Mouse (Mus musculus) forebrain, embryonic 11.5 days (tissue): Measurements from ENCODE around the gene Ccdc9. TPM values are rescaled to one million over a fixed set of nuclear protein-coding genes. Genes with fewer than 3 reads are reported as not detected.
"Not testable (repeated sequence)": the region's sequence is repeated elsewhere in the genome, so short reads cannot be mapped to it uniquely, and the experiment has no call there.

ENCODE experiments used
- ATAC-seq: fragments of 200-750 bp; cut with Nextera tagmentation; replicated peaks from 2 replicates; pipeline ENCODE4 v1.8.0; 2017; ENCODE audit warnings: moderate TSS enrichment; ENCODE audit not compliant: low FRiP score
- DNase-seq: peaks from one replicate; pipeline ENCODE4 v3.0.0-alpha.2; 2017; ENCODE audit warnings: low spot score
- H3K27ac ChIP-seq: fragments of 300-500 bp; sonication (generic); 2 replicates; pipeline ENCODE4 v1.5.1; 2014; ENCODE audit warnings: low read depth, low read length
- H3K27me3 ChIP-seq: fragments of 300-500 bp; sonication (generic); 2 replicates; pipeline ENCODE4 v1.6.1; 2014; ENCODE audit warnings: mild to moderate bottlenecking, low read length, mixed read lengths; ENCODE audit not compliant: control insufficient read depth, insufficient read depth
- H3K36me3 ChIP-seq: fragments of 300-500 bp; sonication (generic); 2 replicates; pipeline ENCODE4 v1.6.1; 2014; ENCODE audit warnings: mild to moderate bottlenecking, low read length, moderate library complexity, mixed read lengths; ENCODE audit not compliant: control insufficient read depth, insufficient read depth
- H3K4me1 ChIP-seq: fragments of 300-500 bp; sonication (generic); replicated peaks from 2 replicates; pipeline ENCODE4 v1.6.1; 2014; ENCODE audit warnings: low read length, mixed read lengths; ENCODE audit not compliant: control insufficient read depth, insufficient read depth
- H3K4me2 ChIP-seq: fragments of 300-500 bp; sonication (generic); 2 replicates; pipeline ENCODE4 v1.6.1; 2014; ENCODE audit warnings: low read depth, mild to moderate bottlenecking, low read length, moderate library complexity, mixed read lengths; ENCODE audit not compliant: severe bottlenecking
- H3K4me3 ChIP-seq: fragments of 300-500 bp; sonication (generic); 2 replicates; pipeline ENCODE4 v1.5.1; 2014; ENCODE audit warnings: low read depth, low read length
- H3K9ac ChIP-seq: fragments of 300-500 bp; sonication (generic); 2 replicates; pipeline ENCODE4 v1.6.1; 2014; ENCODE audit warnings: low read length
- H3K9me3 ChIP-seq: fragments of 300-500 bp; sonication (generic); 2 replicates; pipeline ENCODE4 v1.6.1; 2016; ENCODE audit warnings: low read length, mixed read lengths; ENCODE audit not compliant: control insufficient read depth
- WGBS: fragments of 180-500 bp; shearing (Covaris S2); extraction: QIAGEN DNeasy Blood & Tissue Kit; methylation state at CpG from one replicate; pipeline ENCODE4 v1.1.7; 2014; 5-methylcytosine and 5-hydroxymethylcytosine counted together
- polyA plus RNA-seq: library from polyadenylated mRNA; unstranded; fragments of >200 nt; fragmentation: Nextera tagmentation; extraction: Ambion mirVana; gene quantifications from 2 replicates; pipeline ENCODE4 v1.2.1, GENCODE M21; 2014

The Ccdc9 gene
- polyA plus RNA-seq, 1 experiment from 2014 or later = 22.3 TPM

DNA sequence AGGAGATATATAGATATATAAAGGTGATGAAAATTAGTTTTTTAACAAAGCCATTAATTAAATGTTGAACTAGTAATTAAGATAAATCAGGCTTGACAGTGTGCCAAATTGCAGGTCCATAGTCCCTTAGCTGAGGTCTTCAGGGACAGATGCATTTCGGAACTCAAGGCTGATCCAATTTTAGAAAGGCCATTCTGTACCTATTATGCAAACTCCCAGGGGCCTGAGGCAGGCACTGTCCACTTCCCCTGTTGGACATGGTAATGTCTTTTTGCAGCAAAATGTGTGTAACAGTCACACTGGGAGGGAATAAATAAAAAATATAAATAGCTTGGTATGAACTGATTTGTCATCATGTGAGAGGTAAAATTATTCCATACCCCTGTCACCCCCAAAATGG is 15.5 kb downstream of the Ccdc9 start:
- no peaks in the 10 kb centered on the region for H3K9me3 ChIP-seq
- DNase-seq (no peak), ATAC-seq (no peak)
- WGBS = 93% methylated on average over 1 of the region's 1 CpGs
- no peak overlapping the region for H3K27ac ChIP-seq
- no peak overlapping the region for H3K4me3 ChIP-seq
- no peaks in the 10 kb centered on the region for H3K27me3 ChIP-seq
- no peaks in the 10 kb centered on the region; the same call in 1 of the 2 replicates for H3K36me3 ChIP-seq
- H3K4me2 ChIP-seq = no peak overlapping the region
- H3K4me1 ChIP-seq = peaks cover 10% of the 10 kb centered on the region
- H3K9ac ChIP-seq = no peak overlapping the region

DNA sequence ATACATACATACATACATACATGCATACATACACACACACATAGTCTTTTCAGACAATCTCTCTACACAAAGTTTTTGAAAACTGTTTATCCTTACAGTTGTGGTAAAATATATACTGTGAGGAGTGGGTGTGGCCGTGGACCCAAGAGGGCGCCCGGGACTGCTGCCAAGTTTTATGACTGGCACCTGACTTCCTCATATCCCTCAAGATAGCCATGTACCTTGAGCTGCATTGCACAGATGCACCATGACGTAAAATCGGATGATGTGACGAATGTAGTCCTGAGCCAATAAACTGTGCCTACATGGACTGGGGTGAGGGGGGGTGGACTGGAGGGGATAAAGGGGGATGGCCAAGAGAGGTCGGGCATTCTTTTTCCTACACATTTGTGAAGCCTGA is 20.0 kb downstream of the Ccdc9 start:
- not testable (repeated sequence) for DNase-seq, ATAC-seq, H3K4me1 ChIP-seq, H3K9ac ChIP-seq, H3K4me3 ChIP-seq, H3K27ac ChIP-seq, H3K27me3 ChIP-seq, H3K36me3 ChIP-seq, H3K9me3 ChIP-seq, H3K4me2 ChIP-seq
- 87% methylated on average over 7 of the region's 7 CpGs for WGBS

- Histone ChIP-seq H3K9ac (no peak overlapping the region), H3K27me3 (no peaks in the 10 kb centered on the region), H3K4me2 (no peak overlapping the region), H3K4me1 (no peaks in the 10 kb centered on the region), H3K9me3 (no peaks in the 10 kb centered on the region), H3K36me3 (no peaks in the 10 kb centered on the region), H3K27ac (no peak overlapping the region), H3K4me3 (no peak overlapping the region)
- no peak for DNase-seq
- WGBS = 89% methylated on average over 11 of the region's 11 CpGs
- no peak for ATAC-seq
Observed at GRCm38 (mm10) chr7:16265856-16266255, 20.7 kb downstream of the Ccdc9 start.

- DNase-seq (no peak), ATAC-seq (no peak)
- no peaks in the 10 kb centered on the region for H3K9me3 ChIP-seq
- WGBS = 88% methylated on average over 5 of the region's 5 CpGs
- no peak overlapping the region for H3K4me3 ChIP-seq
- no peak overlapping the region for H3K4me2 ChIP-seq
- H3K9ac ChIP-seq = no peak overlapping the region
- H3K27me3 ChIP-seq = no peaks in the 10 kb centered on the region
- no peak overlapping the region for H3K27ac ChIP-seq
- no peaks in the 10 kb centered on the region for H3K36me3 ChIP-seq
- H3K4me1 ChIP-seq = no peaks in the 10 kb centered on the region
Observed at GRCm38 (mm10) chr7:16263843-16264242, 22.8 kb downstream of the Ccdc9 start.

DNA sequence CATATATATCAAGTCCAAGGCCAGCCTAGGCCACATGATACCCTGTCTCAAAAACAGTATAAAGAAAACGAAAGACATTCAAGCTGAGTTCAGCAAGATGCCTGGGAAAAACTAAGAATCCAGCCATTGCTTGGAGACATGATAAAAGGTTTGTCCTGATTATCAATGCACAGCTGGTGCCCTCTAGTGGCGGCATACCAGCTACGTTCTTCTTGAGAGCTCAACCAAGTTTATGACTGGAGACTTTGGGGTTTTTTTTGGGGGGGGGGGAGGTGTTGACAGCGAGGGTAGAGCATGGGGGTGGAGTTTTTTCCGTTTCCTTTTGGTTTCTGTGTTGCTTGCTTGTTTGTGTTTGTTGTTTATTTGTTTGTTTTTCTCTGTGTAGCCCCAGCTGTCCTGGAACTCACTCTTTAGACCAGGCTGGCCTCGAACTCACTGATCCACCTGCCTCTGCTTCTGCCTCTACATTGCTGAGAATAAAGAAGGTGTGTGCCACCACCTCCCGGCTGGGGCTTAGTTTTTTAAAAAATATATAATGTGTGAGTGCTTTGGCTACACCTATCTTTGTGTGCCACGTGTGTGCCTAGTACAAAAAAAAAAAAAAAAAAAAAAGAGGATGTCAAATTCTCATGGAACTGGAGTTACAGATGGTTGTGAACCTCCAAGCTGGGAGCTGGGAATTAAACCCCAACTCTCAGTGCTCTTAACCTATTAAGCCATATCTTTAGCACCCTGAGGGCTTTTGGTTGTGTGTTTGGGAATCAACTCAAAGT is 23.4 kb downstream of the Ccdc9 start:
- DNase-seq = peak; percentile 82
- H3K36me3 ChIP-seq = no peaks in the 10 kb centered on the region
- no peaks in the 10 kb centered on the region for H3K9me3 ChIP-seq
- no peak overlapping the region for H3K4me3 ChIP-seq
- no peak overlapping the region for H3K4me2 ChIP-seq
- no peaks in the 10 kb centered on the region for H3K27me3 ChIP-seq
- no peaks in the 10 kb centered on the region for H3K4me1 ChIP-seq
- WGBS = 30% methylated on average over 8 of the region's 8 CpGs
- no peak for ATAC-seq
- H3K27ac ChIP-seq = no peak overlapping the region
- H3K9ac ChIP-seq = no peak overlapping the region

DNA sequence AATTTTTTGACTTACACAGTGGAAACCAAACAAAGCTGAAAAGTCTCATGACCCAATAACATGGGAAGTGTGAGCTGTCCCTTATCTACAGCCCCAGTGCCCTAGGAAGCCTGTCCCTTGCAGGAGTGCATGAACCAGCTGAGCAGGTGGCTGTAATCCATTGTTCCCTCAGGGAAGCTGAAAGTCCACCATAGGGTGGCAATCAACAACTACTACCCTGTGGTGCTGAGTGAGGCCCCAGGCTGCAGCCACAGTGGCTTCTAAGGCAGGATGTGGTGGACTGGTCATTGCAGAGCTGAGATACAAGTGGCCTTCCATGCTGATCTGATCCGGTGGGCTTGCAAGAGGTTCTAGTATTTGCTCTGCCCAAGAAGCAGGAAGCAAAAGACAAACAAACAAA is 25.5 kb downstream of the Ccdc9 start:
- no peak overlapping the region for H3K4me3 ChIP-seq
- H3K27me3 ChIP-seq = no peaks in the 10 kb centered on the region
- no peaks in the 10 kb centered on the region for H3K36me3 ChIP-seq
- H3K9me3 ChIP-seq = no peaks in the 10 kb centered on the region
- WGBS = 72% methylated on average over 1 of the region's 1 CpGs
- DNase-seq (no peak), ATAC-seq (no peak)
- no peaks in the 10 kb centered on the region for H3K4me1 ChIP-seq
- H3K27ac ChIP-seq = no peak overlapping the region
- H3K9ac ChIP-seq = no peak overlapping the region
- no peak overlapping the region for H3K4me2 ChIP-seq

DNA sequence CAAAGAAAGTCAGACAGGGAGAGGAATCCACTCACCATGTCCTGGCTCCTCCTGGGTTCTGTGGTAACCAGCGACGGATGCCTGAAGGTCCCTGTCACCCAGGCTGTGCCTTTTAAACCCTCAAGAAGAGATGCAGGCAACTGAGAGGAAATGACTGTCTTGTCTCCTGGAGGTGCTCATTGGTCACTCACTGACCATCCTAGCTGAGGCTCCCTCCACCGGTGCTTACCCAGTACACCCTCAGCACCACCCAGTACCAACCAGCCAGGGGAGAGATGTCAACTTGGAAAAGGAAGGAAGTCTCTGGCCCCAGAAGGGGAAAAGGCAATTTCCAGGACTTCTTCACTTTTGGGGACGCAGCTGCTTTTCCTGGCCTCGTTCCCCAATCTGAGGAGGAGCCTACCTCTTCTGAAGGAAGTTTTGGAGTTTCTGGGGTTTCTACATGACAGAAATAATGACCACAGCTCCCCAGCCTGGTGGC is 27.4 kb downstream of the Ccdc9 start, which contains the start of gene C5ar1:
Gene C5ar1 (minus strand): TSS at position 431 of the 481 bp plus-strand sequence.
- Histone ChIP-seq H3K4me3 (no peak within 1 kb of the TSS), H3K4me1 (no peaks in the 10 kb centered on the region), H3K4me2 (no peak within 1 kb of the TSS), H3K36me3 (no peaks in the 10 kb centered on the region), H3K9ac (no peak within 1 kb of the TSS), H3K27me3 (no peaks in the 10 kb centered on the region), H3K9me3 (no peaks in the 10 kb centered on the region), H3K27ac (no peak within 1 kb of the TSS)
- ATAC-seq (no peak), DNase-seq (no peak)
- 87% methylated on average over 5 of the region's 5 CpGs for WGBS

GRCm38 (mm10) chr7:16257830-16258229 is 28.8 kb downstream of the Ccdc9 start:
- 89% methylated on average over 11 of the region's 11 CpGs for WGBS
- no peaks in the 10 kb centered on the region for H3K9me3 ChIP-seq
- H3K4me1 ChIP-seq = no peaks in the 10 kb centered on the region
- no peak for ATAC-seq
- H3K4me3 ChIP-seq = no peak overlapping the region
- no peaks in the 10 kb centered on the region for H3K36me3 ChIP-seq
- no peak overlapping the region for H3K9ac ChIP-seq
- no peaks in the 10 kb centered on the region for H3K27me3 ChIP-seq
- no peak overlapping the region for H3K27ac ChIP-seq
- DNase-seq = no peak
- H3K4me2 ChIP-seq = no peak overlapping the region

DNA sequence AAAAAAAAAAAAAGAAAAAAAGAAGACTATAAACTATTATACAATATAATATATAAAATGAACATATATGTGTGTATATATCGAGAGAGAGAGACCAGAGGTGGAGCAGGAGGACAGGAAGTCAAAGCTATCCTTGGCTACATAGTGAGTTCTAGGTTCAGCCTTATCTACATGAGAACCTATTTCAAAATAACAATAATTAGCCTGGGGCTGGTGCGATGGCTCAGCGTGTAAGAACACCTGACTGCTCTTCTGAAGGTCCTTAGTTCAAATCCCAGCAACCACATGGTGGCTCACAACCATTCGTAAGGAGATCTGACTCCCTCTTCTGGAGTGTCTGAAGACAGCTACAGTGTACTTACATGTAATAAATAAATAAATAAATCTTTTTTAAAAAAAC is 30.6 kb downstream of the Ccdc9 start:
- not testable (repeated sequence) for ATAC-seq, H3K4me1 ChIP-seq, H3K27me3 ChIP-seq, H3K9ac ChIP-seq, DNase-seq, H3K4me2 ChIP-seq, H3K4me3 ChIP-seq, H3K36me3 ChIP-seq, H3K9me3 ChIP-seq, H3K27ac ChIP-seq
- 85% methylated on average over 4 of the region's 4 CpGs for WGBS
